Mouse (Mus musculus) thymus, adult 18-20 months (tissue): ENCODE measurements around the gene Bricd5.

Experiments
- DNase-seq, 2 experiments: peaks; one replicate each; pipeline ENCODE4 v3.0.0; 2022; ENCODE audit warnings: mixed read lengths in 2 of 2

Gene Bricd5

DNA sequence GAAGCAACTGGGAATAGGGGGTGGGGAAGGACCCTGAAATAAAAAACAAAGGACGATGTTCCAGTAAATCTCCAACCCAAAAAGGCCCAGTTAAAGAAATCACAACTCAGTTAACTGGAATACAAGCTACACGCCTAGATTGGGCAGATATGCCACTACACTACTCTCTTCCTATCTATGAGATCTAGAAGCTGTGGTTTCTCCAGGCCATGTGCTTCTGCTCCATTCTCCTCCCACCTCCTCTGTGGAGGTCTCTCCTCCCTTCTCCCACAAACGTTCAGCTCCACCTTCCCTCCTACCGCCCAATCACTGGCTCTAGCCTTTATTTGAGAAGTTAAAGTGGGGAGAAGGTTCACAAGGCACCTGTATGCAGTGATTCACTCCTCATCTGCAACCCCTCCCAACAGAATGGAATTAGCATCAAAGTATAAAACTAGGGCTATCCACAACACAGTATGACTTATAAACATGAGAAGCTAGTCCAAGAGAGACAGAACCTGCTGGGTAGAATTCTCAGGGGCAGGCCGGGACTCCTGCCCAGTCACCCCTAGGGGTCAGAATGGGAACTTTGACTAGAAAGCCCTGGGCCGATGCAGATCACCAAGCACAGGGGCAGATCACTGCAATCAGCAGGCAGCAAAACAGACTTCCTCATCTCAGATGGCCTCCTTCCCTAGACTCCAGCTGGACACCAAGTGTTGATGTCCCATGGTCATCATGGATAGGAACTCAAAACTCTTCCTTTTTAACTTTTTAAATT lies 10.1 kb upstream of the Bricd5 start:
- peak in 1 of 2 experiments; percentile 3 for DNase-seq

DNA sequence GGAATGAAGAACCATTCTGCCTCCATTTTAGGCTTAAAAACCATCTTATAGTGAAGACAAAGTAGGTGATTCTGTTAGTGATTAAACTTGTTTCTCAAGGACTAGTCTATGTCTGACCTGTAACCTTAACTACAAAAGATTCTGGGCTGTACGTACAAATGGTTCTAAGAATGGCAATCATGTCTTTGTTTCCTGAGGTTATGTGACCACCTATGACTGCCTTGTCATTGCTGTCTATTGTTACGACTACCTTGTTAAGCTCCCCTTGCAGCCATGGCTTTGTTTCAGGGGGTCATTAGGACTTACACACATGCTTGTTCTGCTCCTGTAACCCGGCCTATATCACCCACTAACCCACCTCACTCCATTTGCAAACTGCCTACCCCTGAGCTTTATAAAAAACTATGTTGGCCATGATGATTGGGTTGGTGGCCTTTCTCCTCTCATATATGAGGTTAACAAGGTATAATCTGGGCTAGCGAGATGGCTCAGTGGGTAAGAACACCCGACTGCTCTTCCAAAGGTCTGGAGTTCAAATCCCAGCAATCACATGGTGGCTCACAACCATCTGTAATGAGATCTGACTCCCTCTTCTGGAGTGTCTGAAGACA lies 4.9 kb upstream of the Bricd5 start:
- DNase-seq, result no peak

DNA sequence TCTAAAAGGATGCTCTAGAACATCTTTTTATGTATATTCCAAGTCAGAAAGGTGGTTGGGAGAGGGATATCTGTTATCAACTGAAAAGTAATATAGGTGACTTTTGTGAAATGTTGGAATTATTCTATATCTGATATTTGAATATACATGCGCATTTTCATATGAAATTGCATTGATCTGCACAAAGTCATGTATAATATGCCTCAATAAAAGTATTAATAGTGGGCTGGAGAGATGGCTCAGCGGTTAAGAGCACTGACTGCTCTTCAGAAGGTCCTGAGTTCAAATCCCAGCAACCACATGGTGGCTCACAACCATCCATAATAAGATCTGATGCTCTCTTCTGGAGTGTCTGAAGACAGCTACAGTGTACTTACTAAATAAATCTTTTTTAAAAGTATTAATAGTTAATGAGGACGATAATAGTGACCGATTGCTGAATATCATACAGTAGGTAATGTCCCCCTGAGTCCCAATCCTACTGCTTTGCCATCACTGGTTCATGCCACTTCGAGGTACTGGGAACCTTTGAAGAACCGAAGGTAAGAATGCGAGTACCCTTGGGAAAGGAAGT lies 4.3 kb upstream of the Bricd5 start:
- DNase-seq, result no peak

DNA sequence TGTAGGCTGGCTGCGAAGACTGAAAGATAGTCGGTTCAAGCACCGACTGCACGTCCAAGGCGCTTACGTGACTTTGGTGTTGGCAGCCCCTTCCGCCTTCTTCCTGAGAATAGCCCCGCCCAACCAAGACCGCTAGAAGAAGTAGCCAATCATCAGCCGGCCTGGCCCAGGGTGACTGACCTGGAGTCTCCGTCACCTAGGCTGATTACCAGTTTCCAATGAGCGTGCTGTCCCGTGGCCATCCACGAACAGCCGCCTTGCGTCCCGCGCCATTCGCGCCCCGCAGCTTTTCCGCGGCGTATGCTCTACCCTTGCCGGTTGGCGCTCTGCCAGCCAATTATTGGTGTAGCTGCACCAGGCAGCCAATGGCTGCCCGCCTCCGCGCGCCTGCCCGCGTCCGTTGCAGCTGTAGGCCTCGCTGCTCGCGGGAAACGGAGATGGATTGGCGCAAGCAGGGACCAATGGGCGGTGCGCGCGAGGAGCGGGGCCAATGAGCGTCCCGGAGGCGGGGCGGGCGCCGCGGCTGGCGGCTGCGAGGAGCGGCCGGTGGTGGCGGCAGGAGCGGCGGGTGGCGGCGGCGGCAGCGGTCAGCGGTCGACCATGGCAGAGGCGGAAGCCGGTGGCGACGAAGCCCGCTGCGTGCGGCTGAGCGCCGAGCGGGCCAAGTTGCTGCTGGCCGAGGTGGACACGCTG lies 3.6 kb upstream of the Bricd5 start, which contains the start of the genes E4f1 and Pgp:
Gene E4f1, minus strand, starts transcription at position 404 of the 693 bp plus-strand sequence.
Gene Pgp, plus strand, starts transcription at position 483 of the 693 bp plus-strand sequence.
- DNase-seq, result peak; percentile 97

DNA sequence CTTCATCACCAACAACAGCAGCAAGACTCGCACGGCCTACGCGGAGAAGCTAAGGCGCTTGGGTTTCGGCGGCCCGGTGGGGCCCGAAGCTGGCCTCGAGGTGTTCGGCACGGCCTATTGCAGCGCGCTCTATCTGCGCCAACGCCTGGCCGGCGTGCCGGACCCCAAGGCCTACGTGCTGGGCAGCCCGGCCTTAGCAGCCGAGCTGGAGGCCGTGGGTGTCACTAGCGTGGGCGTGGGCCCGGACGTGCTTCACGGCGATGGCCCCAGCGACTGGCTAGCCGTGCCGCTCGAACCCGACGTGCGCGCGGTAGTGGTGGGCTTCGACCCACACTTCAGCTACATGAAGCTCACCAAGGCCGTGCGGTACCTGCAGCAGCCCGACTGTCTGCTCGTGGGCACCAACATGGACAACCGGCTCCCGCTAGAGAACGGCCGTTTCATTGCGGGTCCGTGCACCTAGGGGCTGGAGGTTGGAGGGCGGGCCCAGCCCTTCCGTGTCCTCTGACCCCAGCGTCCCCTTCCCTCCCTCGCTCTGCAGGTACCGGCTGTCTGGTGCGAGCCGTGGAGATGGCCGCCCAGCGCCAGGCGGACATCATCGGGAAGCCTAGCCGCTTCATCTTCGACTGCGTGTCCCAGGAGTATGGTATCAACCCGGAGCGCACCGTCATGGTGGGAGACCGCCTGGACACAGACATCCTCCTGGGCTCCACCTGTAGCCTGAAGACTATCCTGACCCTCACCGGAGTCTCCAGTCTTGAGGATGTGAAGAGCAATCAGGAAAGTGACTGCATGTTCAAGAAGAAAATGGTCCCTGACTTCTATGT lies 2.8 kb upstream of the Bricd5 start:
- peak in 1 of 2 experiments; percentile 29 for DNase-seq

DNA sequence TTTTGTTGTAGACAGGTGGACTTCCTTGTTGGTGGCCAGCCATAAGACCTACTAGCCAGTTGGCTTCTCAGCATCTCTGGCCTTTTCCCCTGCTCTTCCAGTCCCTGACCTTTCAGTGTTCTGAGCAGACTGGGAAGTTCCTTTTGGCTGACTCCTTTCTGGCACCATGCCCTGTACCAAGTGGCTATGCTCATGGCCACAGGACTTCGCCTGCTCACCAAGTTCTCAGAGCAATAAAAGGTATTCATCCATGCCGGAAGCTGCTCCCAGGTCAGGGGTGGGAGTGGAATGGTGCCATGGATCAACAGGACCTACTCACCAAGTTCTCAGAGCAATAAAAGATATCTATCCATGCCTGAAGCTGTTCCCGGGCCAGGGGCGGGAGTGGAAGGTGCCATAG lies 1.2 kb upstream of the Bricd5 start:
- no peak for DNase-seq

DNA sequence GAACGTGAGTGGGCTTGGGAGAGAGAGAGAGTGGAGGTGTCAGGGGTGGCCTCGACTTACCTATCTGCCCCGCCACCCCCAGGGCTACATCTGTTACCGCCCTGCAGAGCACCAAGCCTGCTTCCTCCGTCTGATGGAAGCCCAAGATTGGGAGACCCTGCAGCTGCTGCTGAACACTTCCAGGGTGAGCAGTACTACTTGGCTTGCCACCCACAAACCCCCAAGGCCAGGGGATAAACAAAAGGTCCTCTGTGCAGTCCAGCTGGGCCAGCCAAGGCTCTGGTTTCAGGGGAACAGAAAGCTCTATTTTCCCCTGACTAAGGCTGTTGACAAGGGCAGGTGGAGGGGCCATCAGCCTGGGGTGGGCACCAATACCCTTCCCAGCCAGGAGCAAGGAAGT lies 873 bp downstream of the Bricd5 start:
- DNase-seq, result no peak

DNA sequence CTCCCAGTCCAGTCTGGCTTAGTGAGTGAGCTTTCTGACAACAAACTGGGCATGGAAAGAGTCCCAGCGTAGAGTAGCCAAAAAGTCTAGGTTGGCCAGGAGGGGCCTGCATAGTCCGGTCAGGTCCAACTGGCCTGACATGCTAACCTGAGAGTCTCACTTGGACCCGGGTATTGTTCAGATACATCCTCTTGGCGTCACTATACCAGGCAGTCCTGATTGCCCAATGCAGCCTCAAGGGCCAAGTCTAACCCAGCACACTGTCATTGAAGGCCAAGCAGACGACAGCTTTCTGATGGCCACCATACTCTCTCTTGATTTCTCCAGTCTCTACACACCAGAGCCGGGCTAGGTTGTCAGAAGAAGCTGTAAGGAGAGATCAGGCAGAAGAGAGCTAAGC lies 1.9 kb downstream of the Bricd5 start:
- DNase-seq, result no peak

DNA sequence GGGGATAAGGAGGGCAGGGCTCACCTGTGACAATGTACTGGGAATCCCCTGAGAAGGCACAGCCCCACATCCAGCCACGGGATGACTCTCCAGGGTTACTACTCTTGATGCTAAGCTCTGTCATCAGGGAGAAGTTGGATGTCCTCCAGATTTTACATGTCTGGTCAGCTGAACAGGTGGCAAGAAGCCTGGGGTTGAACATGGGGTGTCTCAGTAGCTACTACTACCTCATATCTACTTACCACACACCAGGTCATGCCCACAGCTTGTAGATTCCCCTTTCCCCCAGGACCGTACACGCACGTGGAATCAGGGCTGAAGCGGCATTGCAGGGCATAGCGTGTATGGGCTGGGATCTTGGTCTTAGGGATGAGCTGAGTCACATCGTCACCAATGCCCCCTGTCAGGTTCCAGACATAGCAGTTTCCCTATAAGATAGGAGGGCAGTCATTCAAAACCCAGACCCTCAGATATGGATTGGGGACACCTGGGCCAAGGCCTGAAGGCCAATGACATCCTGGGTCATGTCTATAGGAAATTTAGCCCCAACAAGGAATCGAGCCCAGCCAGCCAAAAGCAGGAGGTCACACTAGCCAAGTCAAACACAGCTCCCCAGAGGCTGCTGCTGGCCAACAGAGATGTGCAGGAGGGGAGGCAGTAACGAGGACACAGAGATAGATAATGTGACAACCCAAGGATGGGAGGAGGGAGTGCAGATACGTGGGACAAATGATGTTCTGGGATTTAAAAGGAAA lies 2.5 kb downstream of the Bricd5 start:
- no peak for DNase-seq

DNA sequence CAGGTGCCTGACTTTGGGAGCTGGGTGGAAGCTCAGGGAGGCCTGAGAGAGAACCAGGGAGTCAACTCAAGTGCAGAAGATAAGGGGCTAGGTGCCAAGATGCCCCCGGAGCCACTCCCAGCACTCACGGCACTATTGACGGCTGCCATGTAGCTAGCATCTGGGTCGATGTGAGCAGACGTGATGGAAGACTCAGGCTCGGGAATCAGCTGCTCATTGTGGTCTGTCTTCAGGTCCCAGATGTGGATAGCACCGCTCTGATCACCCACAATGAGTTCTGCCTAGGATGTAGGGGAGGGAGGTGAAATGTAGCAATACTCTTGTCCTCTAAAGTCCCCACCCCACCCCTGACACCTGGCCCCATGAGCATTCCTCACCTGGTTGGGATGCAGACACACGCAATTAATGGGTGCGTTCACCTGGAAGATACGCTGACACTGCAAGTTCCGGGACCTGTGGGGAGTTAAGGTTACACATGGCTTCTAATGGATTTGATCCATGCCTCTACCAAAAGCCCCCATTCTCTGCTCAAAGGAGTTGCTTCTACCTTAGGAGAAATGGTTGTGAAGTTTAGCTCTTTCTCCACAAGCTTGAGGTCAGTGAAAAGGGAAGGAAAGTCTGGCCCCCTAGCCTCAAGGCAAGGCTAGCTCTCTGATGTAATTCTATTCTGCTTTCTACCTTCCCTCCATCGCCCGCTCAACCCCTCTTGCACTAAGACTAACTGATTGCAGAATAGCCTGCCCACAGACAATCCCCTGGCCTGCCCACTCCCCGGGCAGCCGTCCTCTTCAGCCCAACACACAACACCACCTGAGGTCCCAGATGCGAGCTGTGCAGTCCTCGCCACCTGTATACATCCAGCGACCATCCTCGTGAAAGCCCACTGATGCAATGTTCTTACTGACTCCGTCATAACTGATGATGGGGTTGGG lies 3.6 kb downstream of the Bricd5 start:
- no peak for DNase-seq

DNA sequence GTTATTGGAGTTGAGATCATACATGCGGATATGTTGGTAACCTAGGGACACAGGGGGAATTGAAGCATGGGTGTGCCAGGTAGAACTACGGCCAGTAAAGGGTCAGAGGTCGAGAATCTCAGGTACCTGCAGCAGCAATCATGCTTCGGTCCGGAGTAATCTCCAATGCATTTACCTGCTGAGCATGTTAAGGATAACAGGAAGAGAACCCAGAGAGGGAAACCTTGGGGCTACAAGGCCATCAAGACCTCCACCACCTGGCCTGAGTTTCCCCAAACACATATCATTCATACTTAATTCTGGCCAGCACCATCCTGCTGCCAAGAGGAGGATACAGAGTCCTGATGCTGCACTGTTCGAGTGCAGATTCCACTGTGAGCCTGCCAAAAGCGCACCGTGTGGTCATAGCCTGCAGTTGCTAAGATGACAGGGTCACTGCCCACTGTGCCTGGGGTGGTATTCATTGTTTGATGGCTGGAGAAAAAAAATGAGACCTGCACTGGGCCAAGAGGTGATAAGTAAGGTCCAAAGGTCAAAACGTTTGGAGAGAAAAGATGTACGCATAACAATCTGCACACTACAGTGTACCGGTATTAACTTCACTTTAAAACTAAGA lies 4.4 kb downstream of the Bricd5 start:
- no peak for DNase-seq

DNA sequence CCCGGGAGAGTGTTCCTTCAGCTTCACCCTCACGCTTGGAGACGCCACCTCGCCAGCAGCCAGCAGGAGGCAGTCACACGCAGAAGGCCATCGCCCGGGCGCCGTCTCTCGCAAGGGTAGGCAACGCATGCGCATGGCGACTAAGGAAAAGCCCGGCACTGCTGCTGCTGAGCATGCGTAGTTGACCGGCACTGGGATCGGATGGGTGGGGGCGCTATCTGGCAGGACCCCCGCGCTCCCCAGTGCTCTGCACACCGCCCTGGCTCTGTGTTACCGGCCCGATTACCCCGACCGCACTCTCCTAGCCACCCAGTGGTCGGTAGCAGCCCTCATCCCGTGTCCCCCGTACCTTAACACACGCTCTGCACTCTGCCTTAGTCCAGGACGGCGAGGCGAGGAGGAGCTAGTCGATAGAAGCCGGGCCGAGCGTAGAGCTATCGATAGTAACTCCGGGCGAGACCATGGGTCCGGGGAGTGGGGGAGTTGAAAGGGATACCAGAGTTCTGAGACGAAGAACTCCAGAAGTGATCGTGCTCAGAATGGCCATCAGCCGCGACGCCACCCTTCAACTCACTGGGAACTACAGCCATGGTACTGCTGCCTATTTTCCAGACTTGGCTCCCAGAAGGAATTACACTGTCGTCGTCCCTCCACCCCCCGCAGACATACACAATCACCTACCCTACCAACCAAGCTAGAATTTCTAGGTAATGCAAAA lies 5.1 kb downstream of the Bricd5 start, which contains the start of gene Mlst8:
Gene Mlst8, minus strand, starts transcription at position 416 of the 718 bp plus-strand sequence.
- peak; percentile 91 to 92 for DNase-seq

DNA sequence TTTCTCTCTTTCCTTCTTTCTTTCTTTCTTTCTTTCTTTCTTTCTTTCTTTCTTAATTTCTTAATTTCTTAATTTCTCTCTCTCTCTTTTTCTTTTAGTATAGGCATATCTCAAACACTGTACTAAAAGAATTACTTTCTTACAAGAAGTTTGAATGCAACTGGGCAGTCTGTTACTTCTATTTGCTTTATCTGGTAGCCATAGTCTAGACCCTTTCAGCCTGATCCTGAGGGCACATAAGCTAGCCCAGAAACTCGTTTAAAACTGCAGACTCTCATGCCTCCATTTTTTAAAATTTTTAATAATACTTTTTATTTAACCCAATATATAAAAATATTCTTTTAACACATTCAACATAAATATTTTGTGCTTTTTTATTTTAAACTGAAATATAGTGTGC lies 5.7 kb downstream of the Bricd5 start:
- DNase-seq, result no peak

DNA sequence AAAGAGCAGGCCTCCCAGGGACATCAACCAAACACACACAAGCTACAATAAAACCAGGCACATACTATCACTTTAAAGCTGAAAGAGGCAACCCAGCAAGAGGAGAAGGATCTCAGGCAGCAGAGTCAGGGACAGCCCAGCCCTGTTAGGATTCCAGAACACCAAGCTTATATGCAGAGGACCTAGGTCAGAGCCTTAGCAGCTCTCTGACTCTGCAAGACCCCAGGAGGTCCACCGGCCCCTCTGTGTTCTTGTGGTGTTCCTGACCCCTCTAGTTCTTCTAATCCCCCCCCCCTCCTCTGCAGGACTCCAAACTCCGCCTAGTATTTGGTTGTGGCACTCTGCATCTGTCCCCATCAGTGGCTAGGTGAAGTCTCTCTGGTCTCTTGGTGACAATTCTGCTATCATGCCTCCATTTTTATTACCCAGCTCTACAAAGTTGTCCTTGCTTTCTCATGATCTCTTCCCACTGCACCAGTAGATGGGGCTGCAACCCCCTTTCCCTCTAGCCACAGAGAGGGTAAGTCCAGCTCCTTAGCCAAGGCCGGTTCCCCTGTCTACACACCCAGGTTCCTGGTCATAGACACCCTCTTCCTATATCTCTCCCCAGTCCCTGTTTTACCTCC lies 6.6 kb downstream of the Bricd5 start:
- no peak for DNase-seq

DNA sequence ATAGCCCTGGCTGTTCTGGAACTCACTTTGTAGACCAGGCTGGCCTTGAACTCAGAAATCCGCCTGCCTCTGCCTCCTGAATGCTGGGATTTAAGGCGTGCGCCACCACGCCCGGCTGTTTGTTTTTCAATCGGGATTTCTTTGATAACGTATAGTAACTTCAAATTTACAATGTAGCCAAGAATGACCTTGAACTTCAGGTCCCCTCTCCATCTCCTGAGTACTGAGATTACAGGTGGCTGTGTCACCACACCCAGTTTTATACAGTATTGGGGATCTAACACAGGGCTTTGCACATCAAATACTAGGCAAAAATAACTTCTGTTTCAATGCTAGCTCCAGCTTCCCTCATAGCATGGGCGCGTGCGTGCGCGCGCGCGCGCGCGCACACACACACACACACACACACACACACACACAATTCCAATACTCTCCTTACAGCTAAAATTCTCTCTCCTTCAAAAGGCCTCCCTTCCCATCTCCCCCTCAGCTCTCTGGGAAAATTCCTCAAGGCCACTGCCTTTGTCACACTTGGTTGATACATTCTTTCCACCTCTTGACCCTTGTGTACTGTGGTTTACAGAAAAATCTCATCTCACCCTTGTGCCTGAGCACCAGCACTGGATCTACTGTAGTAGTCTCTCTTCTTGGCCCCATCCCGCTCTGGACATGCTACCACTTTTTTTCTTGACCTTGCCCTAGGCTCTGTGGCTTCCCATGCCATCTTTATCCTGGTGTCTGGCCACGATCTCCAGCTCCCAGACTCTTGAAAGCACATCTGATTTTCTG lies 7.5 kb downstream of the Bricd5 start:
- no peak for DNase-seq

DNA sequence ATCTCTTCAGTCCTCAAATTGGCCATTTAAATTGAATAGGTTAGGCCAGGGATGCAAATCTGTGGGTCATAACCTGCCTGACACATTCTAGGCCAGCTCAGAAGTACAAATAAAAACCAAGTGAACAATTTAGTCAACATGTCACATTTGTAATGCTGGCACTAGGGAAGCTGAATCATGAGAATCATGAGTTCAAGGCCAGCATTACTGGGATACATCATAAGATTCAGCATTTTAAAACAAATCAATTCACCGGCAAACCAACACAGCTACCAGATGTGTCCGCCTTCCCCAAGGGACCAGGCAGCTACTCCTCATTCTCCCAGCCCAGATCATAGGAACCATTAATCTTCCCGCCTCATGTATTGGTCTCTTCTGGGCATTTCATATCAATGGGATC lies 9.8 kb downstream of the Bricd5 start:
- no peak for DNase-seq

DNA sequence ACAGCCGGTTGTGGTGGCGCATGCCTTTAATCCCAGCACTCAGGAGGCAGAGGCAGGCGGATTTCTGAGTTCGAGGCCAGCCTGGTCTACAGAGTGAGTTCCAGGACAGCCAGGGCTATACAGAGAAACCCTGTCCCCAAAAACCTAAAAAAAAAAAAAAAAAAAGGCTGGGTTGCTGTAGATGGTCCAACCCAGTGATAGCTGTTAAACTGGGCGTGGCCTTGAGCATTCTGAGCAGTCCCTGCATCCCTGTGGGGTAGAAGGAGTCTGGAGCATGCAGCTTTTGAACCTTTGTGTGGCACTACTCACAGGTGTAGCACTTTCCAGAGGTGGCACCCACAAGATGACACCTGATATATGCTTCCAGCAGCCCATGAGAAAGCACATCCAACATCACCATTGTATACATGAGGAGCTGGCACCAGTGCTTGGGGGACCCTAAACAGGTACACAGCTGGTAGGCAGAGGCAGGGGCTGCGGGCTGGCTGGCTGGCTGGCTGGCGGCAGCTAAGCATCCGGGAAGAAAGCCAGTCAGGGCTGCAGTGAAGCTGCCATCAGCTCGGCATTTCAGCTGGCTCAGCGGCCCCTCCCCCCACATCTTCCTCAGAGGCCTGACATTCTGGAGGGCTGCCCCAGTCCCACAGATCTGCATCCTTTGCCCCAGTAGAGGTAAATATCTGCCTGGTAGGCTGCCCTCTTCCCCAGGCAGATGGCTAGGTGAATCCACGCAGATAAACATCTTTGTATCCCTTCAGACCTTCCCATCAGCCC lies 11.6 kb downstream of the Bricd5 start:
- DNase-seq, result no peak
